Mouse (Mus musculus) cerebellum, adult 2 months (tissue): ENCODE data around the gene Fth1.

Source experiments
- CTCF ChIP-seq: fragments of 200-500 bp; IDR thresholded peaks from 2 replicates; pipeline ENCODE4 v1.5.1; 2011; ENCODE audit warnings: low read depth, mild to moderate bottlenecking, control low read depth, low read length, moderate library complexity, borderline replicate concordance; ENCODE audit not compliant: insufficient read depth
- POLR2A ChIP-seq: fragments of 200-500 bp; IDR thresholded peaks from 2 replicates; pipeline ENCODE4 v1.6.1; 2011; ENCODE audit warnings: low read length, control low read depth, borderline replicate concordance; ENCODE audit not compliant: insufficient read depth

GRCm38 (mm10) chr19:9952912-9953311, 27.5 kb upstream of the Fth1 start:
- TF ChIP-seq POLR2A (no peak), CTCF (no peak)
